In the genomic region with DNA sequence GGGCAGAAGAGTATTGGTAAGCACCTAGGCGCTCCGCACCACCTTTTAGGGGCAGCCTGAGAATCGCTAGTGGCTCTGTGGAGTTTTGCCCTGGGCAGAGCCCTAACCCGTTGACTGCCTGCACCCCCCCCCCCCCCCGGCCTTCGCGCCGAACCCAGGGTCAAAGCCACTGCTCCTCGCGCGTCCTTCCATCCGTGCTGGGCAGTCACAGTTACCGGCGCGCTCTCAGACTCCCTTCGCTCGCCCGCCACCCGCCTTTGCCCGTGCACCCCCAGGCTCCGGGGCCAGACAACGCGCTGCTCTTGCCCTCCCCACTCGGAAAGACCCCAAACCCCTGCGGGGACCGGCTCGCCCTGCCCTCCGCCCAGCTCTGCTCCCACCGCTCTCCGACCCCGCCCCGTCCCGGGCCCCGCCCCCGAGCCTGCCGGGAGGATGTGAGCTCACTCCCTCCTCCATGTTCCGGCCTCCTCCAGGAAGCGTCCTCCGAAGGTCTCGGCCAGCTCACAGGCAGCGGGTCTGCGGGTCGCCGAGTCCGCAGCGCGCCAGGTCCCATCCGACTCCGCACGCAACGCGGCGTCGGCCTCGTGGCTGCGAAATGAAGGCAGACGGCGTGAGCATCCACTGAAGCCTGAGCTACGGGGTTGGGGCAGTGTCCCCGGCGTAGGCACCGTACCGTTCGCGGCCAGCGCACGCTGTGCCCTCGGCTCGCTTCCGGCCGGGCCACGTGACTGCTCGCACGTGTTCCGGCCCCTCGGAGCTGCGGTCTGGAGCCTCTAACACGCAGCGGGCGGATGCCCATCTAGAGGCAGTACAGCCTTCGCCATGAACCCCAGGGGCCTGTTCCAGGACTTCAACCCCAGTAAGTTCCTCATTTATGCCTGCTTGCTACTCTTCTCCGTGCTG, we compare ENCODE assay signal across 8 mouse cellular contexts. TPM values are rescaled to one million over a fixed set of nuclear protein-coding genes. Genes with fewer than 3 reads are reported as not detected.
DNase-seq lines count a peak whose midpoint lies in the region; ATAC-seq lines count a peak whose summit lies in the region.

A gene (plus strand): TSS at position 472 of the 903 bp plus-strand sequence.

- intact Hi-C loops in gastrocnemius, postnatal 36 days (cut with DNase I) = no loop called here
- intact Hi-C loops in left cerebral cortex, postnatal 14 days (cut with DNase I) = loop anchor here (5.0 to 10.0 kb wide), 2 partner anchors 69 to 441 kb away; no protein-coding TSS in a partner anchor

- H3K27ac ChIP-seq in intestine, embryonic 15.5 days = peak within 1 kb of the TSS; percentile 85

- under 1% methylated on average over 81 of the region's 82 CpGs for WGBS in intestine, embryonic 15.5 days

- peaks cover 22% of the 10 kb centered on the region for H3K36me3 ChIP-seq in intestine, embryonic 15.5 days

- H3K4me2 ChIP-seq in intestine, embryonic 15.5 days (replicated peaks) = peak within 1 kb of the TSS; percentile 78

- peak within 1 kb of the TSS; percentile 71 for H3K4me3 ChIP-seq in intestine, embryonic 15.5 days (replicated peaks)

- peaks cover 26% of the 10 kb centered on the region for H3K4me1 ChIP-seq in intestine, embryonic 15.5 days (replicated peaks)

- ATAC-seq in intestine, embryonic 15.5 days = peak; percentile 95
- ATAC-seq in megakaryocyte-erythroid progenitor cell, adult 5-6 weeks (replicated peaks; ENCODE audit: low FRiP score, low TSS enrichment, poor library complexity, severe bottlenecking) = peak; percentile 86

- H3K9ac ChIP-seq in intestine, embryonic 15.5 days = peak within 1 kb of the TSS; percentile 79

- peak; percentile 95 to 99 for DNase-seq in adrenal gland, adult (ENCODE audit: inconsistent age in 2 of 2, low spot score in 1 of 2)
- peak; percentile 86 for DNase-seq in embryo, embryonic 10 days (ENCODE audit: low spot score)
- DNase-seq in gastrocnemius, postnatal 36 days = peak; percentile 88 to 91
- peak; percentile 78 to 82 for DNase-seq in left cerebral cortex, postnatal 14 days (ENCODE audit: low spot score in 2 of 2)
- peak; percentile 84 for DNase-seq in right cerebral cortex, postnatal 14 days
- peak; percentile 92 for DNase-seq in urinary bladder, postnatal 25 days (ENCODE audit: low spot score)

- no peaks in the 10 kb centered on the region for H3K9me3 ChIP-seq in intestine, embryonic 15.5 days

- no peaks in the 10 kb centered on the region for H3K27me3 ChIP-seq in intestine, embryonic 15.5 days (replicated peaks)

RNA-seq across cellular contexts. Expression of the gene that starts here (rescaled TPM):
- 1 to 10 TPM; 3.5 to 4.0 TPM for total RNA-seq in gastrocnemius, postnatal 36 days (2021)
- 24.0 and 25.7 TPM in 2 replicates for polyA plus RNA-seq in intestine, embryonic 15.5 days (2015; fragmentation: Nextera tagmentation; extraction: Ambion mirVana)
- total RNA-seq in left cerebral cortex, postnatal 14 days (2021) = 10 to 100 TPM; 11.8 to 14.7 TPM
- total RNA-seq in megakaryocyte-erythroid progenitor cell, adult 5-6 weeks (2014; fragmentation: Nextera tagmentation) = 5.7 and 7.7 TPM in 2 replicates
- total RNA-seq in megakaryocyte-erythroid progenitor cell, adult 5-6 weeks (2017) = 4.8 and 5.4 TPM in 2 replicates

Comparison
In these comparisons a context has a peak if more than half of its experiments do, and no peak if none do; other contexts are left out.
1. Peak in every context shown above with its lines: DNase-seq, ATAC-seq, H3K4me3 ChIP-seq and H3K27ac ChIP-seq.